Mouse (Mus musculus) neural tube, postnatal 0 days (tissue): ENCODE measurements around the gene Uhrf1bp1l. TPM values are rescaled to one million over a fixed set of nuclear protein-coding genes. Genes with fewer than 3 reads are reported as not detected.

Source experiments
- polyA plus RNA-seq: library from polyadenylated mRNA; unstranded; fragments of >200 nt; fragmentation: Nextera tagmentation; extraction: Ambion mirVana; gene quantifications from 2 replicates; pipeline ENCODE4 v1.2.1, GENCODE M21; 2015

The Uhrf1bp1l gene
- polyA plus RNA-seq, result 28.0 and 34.7 TPM in 2 replicates

GRCm38 (mm10) chr10:89744871-89745665 is at the start of gene Uhrf1bp1l:
Gene Uhrf1bp1l, plus strand, starts transcription at chr10:89744991.

GRCm38 (mm10) chr10:89732001-89732794 is 12.6 kb upstream of the Uhrf1bp1l start, which contains the start of gene Actr6:
Gene Actr6, minus strand, starts transcription at chr10:89732295.

Other genes with a start within 250 kb of the Uhrf1bp1l start
- 0.11 TPM in 1 of 2 replicates, not detected in the other for gene Nr1h4, start 211.4 kb upstream of the Uhrf1bp1l start, polyA plus RNA-seq
- gene Slc17a8, start 123.7 kb upstream of the Uhrf1bp1l start, polyA plus RNA-seq, result 1.2 TPM in 2 replicates
- gene Scyl2, start 58.7 kb upstream of the Uhrf1bp1l start, polyA plus RNA-seq, result 6.3 and 7.0 TPM in 2 replicates
- gene Actr6, start 12.7 kb upstream of the Uhrf1bp1l start, polyA plus RNA-seq, result 64.0 and 72.8 TPM in 2 replicates
- gene Anks1b, start 128.5 kb downstream of the Uhrf1bp1l start, polyA plus RNA-seq, result 84.5 and 84.7 TPM in 2 replicates